Mouse (Mus musculus): ENCODE results near the gene Gabpb2. TPM values are rescaled to one million over a fixed set of nuclear protein-coding genes. Genes with fewer than 3 reads are reported as not detected.

Gabpb2 gene
- polyA plus RNA-seq, 1 experiment from 2014 or later = 7.7 TPM

DNA sequence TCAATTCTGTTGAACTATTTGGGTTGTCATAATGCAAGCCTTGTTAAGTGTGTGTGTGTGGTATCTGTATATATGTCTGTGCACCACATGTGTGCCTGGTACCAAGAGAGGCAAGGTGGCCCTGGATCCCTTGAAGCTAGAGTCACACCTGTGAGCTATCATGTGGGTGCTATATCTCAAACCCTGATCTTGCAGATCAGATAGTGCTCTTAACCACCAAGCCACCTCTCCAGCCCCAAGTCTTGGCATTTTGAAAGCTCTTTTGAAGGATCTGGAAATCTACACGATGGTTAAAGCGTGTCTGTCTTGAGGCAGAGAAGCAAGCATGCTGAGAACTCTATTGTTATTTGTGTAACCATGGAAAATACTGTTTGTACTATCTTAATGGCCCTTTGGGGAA lies 7.1 kb downstream of the Gabpb2 start:
- 73% methylated on average over 2 of the region's 2 CpGs for WGBS

DNA sequence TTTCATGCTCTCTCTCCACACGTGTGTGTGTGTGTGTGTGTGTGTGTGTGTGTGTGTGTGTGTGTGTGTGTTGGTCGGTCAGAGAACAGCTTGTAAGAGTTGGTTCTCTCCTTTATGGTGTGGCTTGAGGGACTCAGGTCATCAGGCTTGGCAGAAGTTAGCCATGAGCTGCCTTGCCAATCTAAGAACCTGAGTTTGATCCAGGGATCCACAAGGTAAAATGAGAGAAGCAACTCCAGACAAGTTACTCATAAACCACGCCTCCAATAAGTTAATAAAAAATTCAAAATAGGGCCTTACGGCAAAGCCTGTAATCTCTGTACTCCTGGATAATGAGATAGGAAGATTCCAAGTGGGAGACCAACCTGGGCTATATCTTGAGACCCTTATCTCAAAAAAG lies 9.4 kb downstream of the Gabpb2 start:
- peaks cover 54% of the 10 kb centered on the region for H3K36me3 ChIP-seq (ENCODE audit: poor library complexity, severe bottlenecking)
- 88% methylated on average over 4 of the region's 4 CpGs for WGBS
- no peak for ATAC-seq
- no peak overlapping the region for H3K27ac ChIP-seq
- no peak overlapping the region for H3K4me2 ChIP-seq
- H3K9ac ChIP-seq = no peak overlapping the region
- no peaks in the 10 kb centered on the region for H3K9me3 ChIP-seq (replicated peaks)
- no peak overlapping the region for H3K4me3 ChIP-seq
- no peaks in the 10 kb centered on the region for H3K4me1 ChIP-seq
- no peaks in the 10 kb centered on the region for H3K27me3 ChIP-seq

More for the DNA sequence above, 7.1 kb downstream of the Gabpb2 start:
- Histone ChIP-seq H3K9me3 (replicated peaks) (no peaks in the 10 kb centered on the region), H3K36me3 (ENCODE audit: poor library complexity, severe bottlenecking) (peaks cover 48% of the 10 kb centered on the region), H3K4me2 (no peak overlapping the region), H3K9ac (no peak overlapping the region), H3K27ac (no peak overlapping the region), H3K4me1 (no peaks in the 10 kb centered on the region), H3K4me3 (no peak overlapping the region), H3K27me3 (no peaks in the 10 kb centered on the region)
- ATAC-seq = no peak

DNA sequence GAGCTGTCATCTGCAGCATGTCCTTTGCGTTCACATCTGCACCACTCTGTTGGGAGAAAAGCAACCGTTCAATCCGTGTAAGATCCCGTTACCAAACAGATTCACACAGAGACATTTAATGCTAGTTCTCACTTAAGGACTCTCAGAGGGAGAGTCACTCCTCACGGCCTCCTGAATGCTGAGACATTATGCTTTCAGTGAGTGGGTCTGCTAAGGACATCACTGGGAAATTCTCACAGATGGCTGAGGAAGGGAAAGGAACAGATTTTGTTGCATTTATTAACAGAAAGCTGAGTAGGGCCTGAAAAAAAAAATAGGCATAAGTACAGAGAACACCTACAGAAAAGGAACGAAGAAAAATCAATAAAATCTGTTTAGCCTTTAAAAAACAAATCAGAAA lies 13.8 kb downstream of the Gabpb2 start:
- Histone ChIP-seq H3K36me3 (ENCODE audit: poor library complexity, severe bottlenecking) (peaks cover 90% of the 10 kb centered on the region), H3K4me2 (no peak overlapping the region), H3K27ac (no peak overlapping the region), H3K27me3 (no peaks in the 10 kb centered on the region), H3K9me3 (replicated peaks) (no peaks in the 10 kb centered on the region), H3K4me1 (no peaks in the 10 kb centered on the region), H3K4me3 (no peak overlapping the region), H3K9ac (no peak overlapping the region)
- WGBS = 88% methylated on average over 6 of the region's 6 CpGs
- no peak for ATAC-seq

DNA sequence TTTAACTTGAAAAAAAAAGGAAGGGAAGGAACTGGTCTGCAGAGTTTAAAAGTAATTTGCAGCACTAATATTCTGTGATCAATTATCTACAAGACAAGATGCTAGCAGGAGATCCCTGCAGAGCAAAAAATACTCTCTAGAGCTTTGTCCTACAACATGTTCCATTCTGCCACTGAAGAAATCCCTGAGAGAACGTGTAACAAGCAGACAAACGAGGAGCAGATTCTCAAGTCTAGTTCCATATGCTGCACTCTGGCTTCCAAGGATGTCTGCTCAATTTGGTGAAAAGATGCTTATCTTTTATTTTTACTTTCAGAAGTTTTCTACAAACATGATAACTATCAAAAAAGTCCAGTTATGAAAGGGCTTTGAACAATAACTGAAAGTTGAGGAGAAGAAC lies 17.2 kb downstream of the Gabpb2 start:
- H3K27ac ChIP-seq = no peak overlapping the region
- no peak overlapping the region for H3K9ac ChIP-seq
- H3K4me1 ChIP-seq = no peaks in the 10 kb centered on the region
- no peaks in the 10 kb centered on the region for H3K27me3 ChIP-seq
- H3K4me3 ChIP-seq = no peak overlapping the region
- H3K9me3 ChIP-seq (replicated peaks) = no peaks in the 10 kb centered on the region
- no peak overlapping the region for H3K4me2 ChIP-seq
- WGBS = 78% methylated on average over 2 of the region's 2 CpGs
- ATAC-seq = no peak
- H3K36me3 ChIP-seq (ENCODE audit: poor library complexity, severe bottlenecking) = peaks cover 91% of the 10 kb centered on the region

DNA sequence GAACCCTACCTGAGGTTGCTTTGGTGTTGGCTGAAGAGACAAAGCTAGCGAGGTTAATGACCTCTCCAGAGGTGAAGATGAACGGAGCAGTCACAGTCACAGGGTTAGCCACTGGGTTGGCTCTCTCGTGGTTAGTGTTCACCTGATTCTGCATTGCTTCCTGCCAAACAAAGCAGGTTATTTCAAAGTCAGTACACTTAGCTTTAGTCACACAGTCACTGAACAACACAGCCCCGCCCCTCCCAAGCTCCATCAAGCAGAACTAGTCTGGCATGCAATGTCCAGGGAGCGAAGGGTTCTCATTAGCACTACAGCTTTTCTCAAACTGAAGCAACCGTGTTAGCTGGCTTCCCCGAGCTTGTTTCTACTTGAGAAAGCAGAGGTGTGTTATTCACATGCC lies 17.6 kb downstream of the Gabpb2 start:
- no peak overlapping the region for H3K27ac ChIP-seq
- 83% methylated on average over 7 of the region's 7 CpGs for WGBS
- H3K9me3 ChIP-seq (replicated peaks) = no peaks in the 10 kb centered on the region
- no peaks in the 10 kb centered on the region for H3K27me3 ChIP-seq
- no peaks in the 10 kb centered on the region for H3K4me1 ChIP-seq
- ATAC-seq = no peak
- H3K36me3 ChIP-seq (ENCODE audit: poor library complexity, severe bottlenecking) = peaks cover 91% of the 10 kb centered on the region
- no peak overlapping the region for H3K4me3 ChIP-seq
- no peak overlapping the region for H3K4me2 ChIP-seq
- H3K9ac ChIP-seq = no peak overlapping the region

DNA sequence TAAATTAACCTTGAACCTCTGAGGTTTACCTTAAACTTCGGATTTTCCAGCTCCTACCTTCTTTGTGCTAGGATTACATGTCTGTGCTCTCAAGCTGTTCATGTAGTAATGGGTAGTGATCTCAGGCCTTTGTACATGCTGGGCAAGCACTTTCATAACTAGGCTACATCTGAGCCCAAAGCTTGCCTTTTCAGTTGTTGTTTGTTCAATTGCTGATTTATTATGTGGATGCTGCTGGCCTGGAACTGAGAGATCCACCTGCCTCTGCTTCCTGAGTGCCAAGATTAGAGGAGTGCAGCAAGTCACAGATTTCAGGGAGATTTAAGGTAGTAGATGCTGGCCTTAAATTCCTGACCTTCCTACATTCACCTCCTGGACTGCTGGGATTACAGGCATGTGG lies 18.6 kb downstream of the Gabpb2 start:
- H3K4me3 ChIP-seq = no peak overlapping the region
- no peaks in the 10 kb centered on the region for H3K4me1 ChIP-seq
- peaks cover 89% of the 10 kb centered on the region for H3K36me3 ChIP-seq (ENCODE audit: poor library complexity, severe bottlenecking)
- no peak overlapping the region for H3K9ac ChIP-seq
- no peak for ATAC-seq
- WGBS = 83% methylated on average over 1 of the region's 1 CpGs
- no peak overlapping the region for H3K4me2 ChIP-seq
- H3K27ac ChIP-seq = no peak overlapping the region
- no peaks in the 10 kb centered on the region for H3K27me3 ChIP-seq
- no peaks in the 10 kb centered on the region for H3K9me3 ChIP-seq (replicated peaks)

DNA sequence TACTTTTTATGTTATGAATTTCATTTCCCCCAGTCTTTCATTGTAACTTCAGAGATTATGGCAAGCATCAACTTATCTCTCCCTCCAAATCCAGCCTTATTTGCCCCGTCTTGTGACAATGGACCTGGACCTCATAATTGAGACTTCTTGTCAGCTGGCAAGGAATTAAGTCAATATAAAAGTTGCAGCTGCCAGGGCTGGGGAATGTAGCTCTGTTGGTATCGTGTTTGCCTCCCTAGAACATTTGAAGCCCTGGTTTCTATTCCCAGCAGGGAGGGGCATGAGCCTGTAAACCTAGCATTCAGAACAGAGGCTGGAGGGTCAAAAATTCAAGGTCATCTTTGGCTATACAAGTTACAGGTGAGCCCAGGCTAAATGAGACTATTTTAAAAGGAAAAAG lies 21.9 kb downstream of the Gabpb2 start:
- H3K4me2 ChIP-seq = no peak overlapping the region
- H3K4me1 ChIP-seq = no peaks in the 10 kb centered on the region
- no peak overlapping the region for H3K9ac ChIP-seq
- H3K36me3 ChIP-seq (ENCODE audit: poor library complexity, severe bottlenecking) = peaks cover 77% of the 10 kb centered on the region
- H3K4me3 ChIP-seq = no peak overlapping the region
- no peak overlapping the region for H3K27ac ChIP-seq
- WGBS = 89% methylated on average over 2 of the region's 2 CpGs
- no peaks in the 10 kb centered on the region for H3K9me3 ChIP-seq (replicated peaks)
- no peak for ATAC-seq
- no peaks in the 10 kb centered on the region for H3K27me3 ChIP-seq

DNA sequence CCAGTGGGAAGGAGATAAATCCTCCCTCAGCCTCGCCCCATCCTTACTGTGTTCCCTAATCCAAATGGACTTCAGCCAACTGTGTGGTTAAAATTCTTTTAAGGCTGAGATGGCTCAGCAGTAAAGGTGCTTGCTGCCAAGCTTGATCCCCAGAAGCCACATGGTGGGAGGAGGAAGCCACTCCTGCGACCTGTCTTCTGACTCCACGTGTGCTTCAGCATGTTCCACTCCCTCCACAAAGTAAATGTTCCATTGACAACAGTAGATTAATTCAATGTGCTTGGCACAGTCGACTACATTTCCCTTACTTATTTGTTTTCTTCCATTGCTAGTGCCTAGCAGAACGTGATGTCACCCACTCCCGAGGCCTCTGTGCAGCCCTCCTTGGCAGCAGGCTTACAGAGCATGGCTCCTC lies 23.0 kb downstream of the Gabpb2 start:
- Histone ChIP-seq H3K27ac (no peak overlapping the region), H3K27me3 (no peaks in the 10 kb centered on the region), H3K4me3 (no peak overlapping the region), H3K9me3 (replicated peaks) (no peaks in the 10 kb centered on the region), H3K4me1 (no peaks in the 10 kb centered on the region), H3K9ac (no peak overlapping the region), H3K36me3 (ENCODE audit: poor library complexity, severe bottlenecking) (peaks cover 75% of the 10 kb centered on the region), H3K4me2 (no peak overlapping the region)
- 86% methylated on average over 6 of the region's 6 CpGs for WGBS
- no peak for ATAC-seq

DNA sequence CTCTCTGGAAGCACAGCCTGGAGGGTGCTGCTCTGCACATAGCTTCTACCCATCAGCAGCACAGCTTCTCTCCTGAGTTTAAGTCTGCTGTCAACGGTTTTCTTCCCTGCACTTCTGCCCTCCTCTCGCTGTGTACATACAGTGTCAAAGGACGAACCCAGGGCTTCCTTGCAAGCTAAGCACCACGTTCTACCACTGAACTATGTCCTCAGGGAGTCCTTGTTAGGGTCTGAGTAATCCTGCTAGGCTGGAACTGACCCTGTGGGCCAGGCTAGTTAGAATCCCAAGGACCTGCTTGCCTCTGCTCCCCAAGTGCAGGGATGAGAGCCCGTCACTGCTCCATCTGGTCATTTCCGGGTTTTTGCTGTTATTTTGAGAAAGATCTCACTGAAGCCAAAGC lies 30.8 kb downstream of the Gabpb2 start:
- no peaks in the 10 kb centered on the region for H3K27me3 ChIP-seq
- no peak overlapping the region for H3K9ac ChIP-seq
- no peak for ATAC-seq
- no peak overlapping the region for H3K4me3 ChIP-seq
- 91% methylated on average over 6 of the region's 6 CpGs for WGBS
- H3K27ac ChIP-seq = no peak overlapping the region
- H3K9me3 ChIP-seq (replicated peaks) = no peaks in the 10 kb centered on the region
- H3K4me1 ChIP-seq = no peaks in the 10 kb centered on the region
- H3K4me2 ChIP-seq = no peak overlapping the region
- H3K36me3 ChIP-seq (ENCODE audit: poor library complexity, severe bottlenecking) = peaks cover 74% of the 10 kb centered on the region

DNA sequence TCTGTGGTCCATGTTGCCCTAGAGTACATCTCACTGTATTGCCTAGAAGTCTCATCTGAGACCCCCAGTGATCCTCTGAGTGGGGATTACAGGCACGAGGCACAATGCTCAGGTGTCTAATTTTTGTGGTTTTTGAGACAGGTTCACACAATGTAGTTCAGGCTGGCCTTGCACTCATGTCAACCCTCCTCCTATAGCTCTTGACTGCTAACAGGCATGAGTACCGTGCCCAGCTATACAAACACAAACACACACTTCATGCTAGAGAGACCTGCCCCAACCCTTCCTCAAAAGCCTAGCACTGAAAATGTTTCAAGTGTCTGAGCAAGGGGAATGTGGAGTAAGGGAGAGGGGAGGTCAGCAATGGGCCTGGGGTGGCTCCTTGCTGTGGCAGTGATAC lies 31.6 kb downstream of the Gabpb2 start:
- Histone ChIP-seq H3K4me1 (no peaks in the 10 kb centered on the region), H3K27me3 (no peaks in the 10 kb centered on the region), H3K9ac (no peak overlapping the region), H3K4me2 (no peak overlapping the region), H3K4me3 (no peak overlapping the region), H3K27ac (no peak overlapping the region), H3K9me3 (replicated peaks) (no peaks in the 10 kb centered on the region), H3K36me3 (ENCODE audit: poor library complexity, severe bottlenecking) (peaks cover 72% of the 10 kb centered on the region)
- no peak for ATAC-seq
- WGBS = 97% methylated on average over 2 of the region's 2 CpGs

DNA sequence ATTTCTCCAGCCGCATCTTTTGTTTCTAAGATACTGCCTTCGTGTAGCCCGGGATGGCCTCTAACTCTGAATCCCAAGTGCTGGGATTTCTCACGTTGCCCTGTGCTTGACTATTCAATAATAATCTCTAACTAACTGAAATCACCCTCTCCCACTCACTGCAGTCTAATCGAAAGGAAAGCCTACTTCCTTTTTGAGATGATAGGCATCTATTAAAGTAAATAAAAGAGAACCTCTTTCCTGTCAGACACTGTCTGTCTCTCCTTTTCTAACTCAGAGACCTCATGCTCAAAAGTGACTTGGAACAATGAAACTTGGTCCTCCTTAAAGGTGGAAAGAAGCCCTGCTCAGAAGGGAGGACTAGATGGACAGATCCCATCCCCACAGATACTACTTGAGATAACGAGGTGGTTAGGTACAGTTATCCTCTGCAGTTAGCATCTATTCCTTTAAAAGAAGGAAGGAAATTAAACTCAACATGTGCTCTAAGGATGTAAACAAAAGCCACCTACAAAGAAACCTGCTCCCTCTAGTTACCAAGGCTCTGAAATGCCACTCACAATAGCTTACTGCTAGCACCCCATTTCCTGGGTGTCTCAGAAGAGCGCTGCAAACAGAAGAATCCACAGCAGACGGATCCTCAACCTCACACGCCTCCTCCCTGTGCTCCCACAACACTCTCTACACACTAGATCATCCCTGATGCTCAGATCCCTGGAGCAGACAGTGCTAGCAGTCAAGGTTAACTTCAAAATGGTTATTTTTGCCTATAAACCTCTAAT lies 32.7 kb downstream of the Gabpb2 start:
- 87% methylated on average over 9 of the region's 9 CpGs for WGBS
- Histone ChIP-seq H3K9me3 (replicated peaks) (no peaks in the 10 kb centered on the region), H3K27me3 (no peaks in the 10 kb centered on the region), H3K4me1 (no peaks in the 10 kb centered on the region), H3K4me2 (no peak overlapping the region), H3K4me3 (no peak overlapping the region), H3K27ac (no peak overlapping the region), H3K9ac (no peak overlapping the region), H3K36me3 (ENCODE audit: poor library complexity, severe bottlenecking) (peaks cover 65% of the 10 kb centered on the region)
- no peak for ATAC-seq

DNA sequence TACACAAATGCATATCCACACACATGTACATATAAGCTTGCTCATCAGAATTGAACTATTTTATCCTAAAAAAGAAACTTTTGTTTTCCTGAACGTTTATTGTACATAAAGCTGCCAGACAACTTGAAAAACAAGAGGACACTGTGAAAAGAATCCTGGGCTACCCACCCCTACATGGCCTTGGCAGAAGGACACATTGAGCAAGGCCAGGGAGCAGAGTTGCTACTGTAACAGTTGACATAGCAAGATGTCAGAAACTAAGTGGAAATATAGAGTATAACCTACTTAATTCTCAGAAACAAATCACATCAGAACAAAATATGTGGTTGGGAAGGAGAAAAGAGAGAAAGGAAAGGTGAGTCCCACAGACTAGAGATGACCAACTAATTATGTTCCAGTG lies 35.9 kb downstream of the Gabpb2 start:
- no peaks in the 10 kb centered on the region for H3K4me1 ChIP-seq
- 59% methylated on average over 1 of the region's 1 CpGs for WGBS
- no peak for ATAC-seq

DNA sequence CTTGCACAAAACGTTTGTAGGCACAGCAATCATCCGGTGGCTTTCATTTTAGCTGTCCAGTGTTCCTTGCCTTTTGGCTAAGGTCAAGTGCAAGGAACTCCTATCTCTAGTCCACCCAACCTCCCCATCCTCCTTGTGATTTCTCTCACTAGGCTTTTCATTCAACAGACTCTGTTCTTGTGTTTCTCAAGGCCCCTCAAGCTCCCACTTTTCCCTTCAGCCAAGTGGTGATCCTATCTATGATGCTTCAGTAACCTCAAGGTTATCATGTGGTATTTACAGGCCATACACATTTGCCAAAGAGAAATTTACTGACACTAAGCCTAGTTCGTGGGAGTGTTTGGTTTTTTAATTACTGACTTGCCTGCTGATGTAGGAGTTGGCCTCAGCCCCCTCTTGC lies 37.8 kb downstream of the Gabpb2 start:
- Histone ChIP-seq H3K36me3 (ENCODE audit: poor library complexity, severe bottlenecking) (peaks cover 18% of the 10 kb centered on the region), H3K27ac (no peak overlapping the region), H3K9ac (no peak overlapping the region), H3K27me3 (0 out of 2 replicates have a peak, but pooled peaks cover 3% of the 10 kb centered on the region), H3K4me3 (no peak overlapping the region), H3K4me2 (no peak overlapping the region), H3K4me1 (no peaks in the 10 kb centered on the region), H3K9me3 (replicated peaks) (no peaks in the 10 kb centered on the region)
- no peak for ATAC-seq
- 75% methylated on average over 3 of the region's 3 CpGs for WGBS

More for the DNA sequence above, 35.9 kb downstream of the Gabpb2 start:
- Histone ChIP-seq H3K27me3 (no peaks in the 10 kb centered on the region), H3K4me2 (no peak overlapping the region), H3K4me3 (no peak overlapping the region), H3K9me3 (replicated peaks) (no peaks in the 10 kb centered on the region), H3K27ac (no peak overlapping the region), H3K9ac (no peak overlapping the region), H3K36me3 (ENCODE audit: poor library complexity, severe bottlenecking) (peaks cover 34% of the 10 kb centered on the region)

Measured in forebrain, embryonic 13.5 days (tissue).